Mouse (Mus musculus) layer of hippocampus, postnatal 10 days (tissue): Measurements from ENCODE around the gene Kdr. TPM values are rescaled to one million over a fixed set of nuclear protein-coding genes. Genes with fewer than 3 reads are reported as not detected.
"Not testable (repeated sequence)": the region's sequence is repeated elsewhere in the genome, so short reads cannot be mapped to it uniquely, and the experiment has no call there.

Source experiments
- DNase-seq, 2 experiments: peaks; one replicate each; pipeline ENCODE4 v3.0.0; 2021; ENCODE audit warnings: low spot score in 2 of 2
- total RNA-seq, 2 experiments: library from RNA; stranded (reverse); gene quantifications; 2 replicates each; pipeline ENCODE4 v1.2.3; 2021

Gene Kdr
- total RNA-seq, 2 experiments from 2014 or later, result 26.9 to 30.2 TPM

DNA sequence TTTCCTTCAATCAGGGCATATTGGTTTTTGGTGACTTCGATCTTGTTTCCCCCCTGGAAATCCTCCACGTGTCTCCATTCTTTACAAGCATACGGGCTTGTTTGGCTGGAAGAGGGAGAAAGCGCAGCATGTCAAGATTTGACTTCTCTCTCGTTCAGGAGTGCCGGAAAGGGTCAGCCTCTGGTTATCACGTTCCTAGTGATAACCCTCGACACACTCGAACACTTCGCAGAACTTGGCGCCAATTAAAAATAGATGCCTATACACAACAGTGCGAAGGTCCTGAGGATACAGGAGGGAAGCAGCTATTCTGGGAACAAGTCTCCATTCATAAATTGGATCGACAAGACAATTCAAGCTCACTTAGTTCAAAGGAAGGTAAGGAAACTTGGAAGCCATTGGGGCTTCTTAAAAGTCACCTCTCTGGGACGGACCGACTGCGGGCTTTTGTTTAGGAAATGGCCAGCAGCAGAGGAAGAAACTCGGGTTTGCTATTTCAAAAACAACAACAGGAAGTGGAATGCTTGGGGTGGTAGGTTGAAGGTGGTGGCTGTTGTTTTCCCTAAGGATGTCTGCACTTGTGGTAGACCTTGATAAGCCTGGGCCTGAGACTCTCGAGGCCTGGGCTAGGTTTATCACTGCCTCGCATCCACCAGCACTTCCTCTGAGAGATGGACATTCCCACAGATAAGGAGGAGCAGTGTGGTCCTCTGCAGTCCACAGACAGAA lies 16.4 kb downstream of the Kdr start:
- DNase-seq, result no peak

DNA sequence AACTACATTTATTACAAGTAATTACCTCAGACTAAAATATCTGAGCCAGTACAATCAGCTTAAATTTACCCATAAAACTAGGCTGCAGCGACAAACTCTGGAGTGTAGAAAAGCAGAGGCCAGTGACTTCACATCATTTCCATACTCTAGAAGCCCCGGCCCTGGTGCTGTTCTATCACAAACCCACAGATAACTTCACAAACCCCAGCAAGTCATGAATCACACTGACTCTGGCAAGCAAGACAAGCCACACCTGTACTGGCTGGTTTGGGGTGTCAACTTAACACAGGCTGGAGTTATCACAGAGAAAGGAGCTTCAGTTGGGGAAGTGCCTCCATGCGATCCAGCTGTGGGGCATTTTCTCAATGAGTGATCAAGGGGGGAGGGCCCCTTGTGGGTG lies 18.4 kb downstream of the Kdr start:
- DNase-seq, result no peak

DNA sequence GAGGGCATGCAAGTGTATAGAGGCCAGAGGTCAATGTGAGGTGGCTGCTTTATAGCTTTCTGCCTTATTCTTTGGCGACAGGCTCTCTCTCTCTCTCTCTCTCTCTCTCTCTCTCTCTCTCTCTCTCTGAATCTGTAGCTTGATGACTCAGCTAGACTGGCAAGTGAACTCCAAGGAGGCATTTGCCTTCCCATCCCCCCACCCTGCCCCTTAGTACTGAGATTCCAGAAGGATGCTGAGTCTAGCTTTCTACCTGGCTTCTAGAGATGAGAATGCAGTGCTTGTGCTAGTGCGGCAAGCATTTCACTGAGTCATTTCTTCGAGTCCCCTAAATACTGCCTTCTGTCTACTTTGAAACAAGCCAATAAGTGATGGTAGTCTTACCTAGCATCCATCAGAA lies 21.7 kb downstream of the Kdr start:
- no peak for DNase-seq

DNA sequence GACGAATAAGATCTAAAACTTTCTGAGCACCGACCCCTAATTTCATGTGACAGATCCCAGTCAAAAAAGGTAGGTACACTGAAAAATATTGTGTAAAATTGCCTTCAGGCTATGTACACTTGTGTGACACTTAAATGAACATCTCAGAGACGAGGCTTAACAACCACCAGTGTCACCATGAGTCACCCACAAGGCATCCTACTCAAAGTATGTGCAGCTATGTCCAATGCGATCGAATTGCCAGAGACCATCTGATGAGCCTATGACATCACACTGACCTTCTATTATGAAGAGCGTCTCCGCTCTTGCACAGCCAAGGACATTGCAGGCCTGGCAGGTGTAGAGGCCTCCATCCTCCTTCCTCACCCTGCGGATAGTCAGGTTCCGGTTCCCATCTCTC lies 22.4 kb downstream of the Kdr start:
- no peak for DNase-seq

DNA sequence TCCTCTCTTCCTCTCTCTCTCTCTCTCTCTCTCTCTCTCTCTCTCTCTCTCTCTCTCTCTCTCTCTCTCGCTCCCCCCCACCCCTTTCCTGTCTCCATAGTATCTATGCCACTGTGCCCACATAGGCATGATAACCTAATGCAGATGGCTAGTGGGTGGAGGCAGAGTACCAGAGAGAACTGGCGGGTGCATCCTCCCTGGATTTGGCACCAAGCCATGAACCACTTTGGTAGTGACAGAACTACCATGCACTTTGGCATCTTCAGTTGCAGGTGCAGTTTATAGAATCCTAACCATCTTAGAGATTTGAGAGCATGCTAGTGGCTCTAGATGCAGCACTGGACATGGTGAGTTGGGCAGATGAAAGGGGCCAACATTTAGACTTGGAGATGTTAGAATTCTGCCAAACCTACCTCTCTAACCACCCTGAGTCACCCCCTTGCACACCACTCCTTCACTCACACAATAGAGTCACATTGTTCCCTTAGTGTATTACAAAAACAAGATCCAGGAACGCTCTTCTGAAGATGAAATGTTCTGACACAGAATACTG lies 23.4 kb downstream of the Kdr start:
- peak in 1 of 2 experiments; percentile 38 for DNase-seq

DNA sequence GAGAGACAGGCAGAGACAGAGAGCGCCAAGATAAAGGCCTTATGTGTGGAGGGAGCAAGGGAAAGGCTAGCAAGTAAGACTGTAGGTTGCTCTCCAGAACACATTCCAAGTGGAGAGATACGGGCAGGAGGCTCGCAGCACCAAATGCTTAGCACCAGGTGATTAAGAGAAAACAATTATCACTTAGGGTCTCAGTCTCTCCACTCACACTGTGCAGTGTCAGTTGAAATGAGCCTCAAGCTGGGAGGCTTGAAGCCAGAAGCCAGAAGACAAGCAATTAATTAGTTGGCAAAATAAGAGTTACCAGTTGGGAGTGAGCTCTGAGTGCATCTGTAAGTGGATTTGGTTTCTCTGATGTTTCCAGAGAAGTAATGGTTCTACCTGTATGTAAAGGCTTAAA lies 24.0 kb downstream of the Kdr start:
- DNase-seq, result no peak

DNA sequence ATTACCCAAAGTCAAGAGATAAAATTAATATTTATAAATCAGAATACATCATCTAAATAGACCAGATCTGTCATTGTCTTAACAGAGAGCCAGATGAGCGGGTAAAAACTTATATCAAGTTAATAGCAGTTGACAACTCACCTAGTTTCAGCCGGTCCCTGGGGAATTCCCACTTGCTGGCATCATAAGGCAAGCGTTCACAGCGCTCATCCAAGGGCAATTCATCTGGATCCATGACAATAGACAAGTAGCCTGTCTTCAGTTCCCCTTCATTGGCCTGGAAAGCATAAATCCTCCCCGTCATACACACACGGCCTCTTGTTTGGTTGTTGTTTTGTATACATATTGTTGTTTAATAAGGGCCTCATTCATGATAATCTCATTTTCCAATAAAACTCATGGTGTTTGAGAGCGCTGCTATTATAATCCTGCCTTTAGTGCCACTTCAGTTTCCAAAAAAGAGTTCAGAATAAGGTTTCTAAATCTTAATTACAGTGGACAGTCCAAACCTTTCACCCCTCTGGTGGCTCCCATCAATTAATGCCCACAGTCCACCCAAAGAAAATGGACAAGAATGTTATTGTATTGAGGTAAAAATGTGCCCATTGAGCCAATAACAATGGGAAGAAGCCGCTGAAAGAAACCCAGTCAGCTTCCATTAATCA lies 26.0 kb downstream of the Kdr start:
- DNase-seq, result no peak

DNA sequence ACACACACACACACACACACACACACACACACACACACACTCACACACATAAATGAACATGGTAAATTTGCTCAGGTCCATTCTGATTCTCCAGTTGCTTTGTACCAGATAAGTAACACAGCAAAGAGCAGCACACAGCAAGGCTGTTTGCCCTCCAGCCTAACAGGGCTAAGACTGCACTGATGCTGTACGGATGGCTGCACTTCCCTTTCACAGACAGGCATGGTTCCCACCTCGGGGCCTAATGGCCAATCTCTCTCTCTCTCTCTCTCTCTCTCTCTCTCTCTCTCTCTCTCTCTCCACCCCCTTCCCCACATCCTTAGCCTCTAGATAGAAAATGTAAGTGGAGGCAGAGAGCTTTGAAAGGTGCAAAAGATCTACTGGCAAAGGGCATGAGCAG lies 27.4 kb downstream of the Kdr start:
- no peak for DNase-seq

DNA sequence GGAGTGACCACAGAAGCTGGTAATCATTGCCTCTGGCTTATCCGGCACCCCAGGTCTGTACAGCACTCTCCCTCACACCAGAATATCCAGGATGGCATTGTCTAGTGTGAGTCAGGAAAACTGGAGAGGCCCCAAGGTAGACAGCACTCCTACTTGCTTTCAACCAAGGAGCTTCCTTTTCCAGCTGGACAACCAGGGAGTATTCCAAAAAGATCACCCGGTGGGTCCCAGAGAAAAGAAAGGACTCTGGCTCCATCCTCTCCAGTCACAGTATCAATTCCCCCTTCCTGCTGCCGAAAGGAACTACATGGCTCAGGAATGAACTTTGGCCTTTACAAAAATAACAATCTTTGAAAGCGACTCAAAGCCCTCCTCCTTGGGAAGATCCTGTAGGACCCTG lies 32.9 kb downstream of the Kdr start:
- DNase-seq, result no peak

DNA sequence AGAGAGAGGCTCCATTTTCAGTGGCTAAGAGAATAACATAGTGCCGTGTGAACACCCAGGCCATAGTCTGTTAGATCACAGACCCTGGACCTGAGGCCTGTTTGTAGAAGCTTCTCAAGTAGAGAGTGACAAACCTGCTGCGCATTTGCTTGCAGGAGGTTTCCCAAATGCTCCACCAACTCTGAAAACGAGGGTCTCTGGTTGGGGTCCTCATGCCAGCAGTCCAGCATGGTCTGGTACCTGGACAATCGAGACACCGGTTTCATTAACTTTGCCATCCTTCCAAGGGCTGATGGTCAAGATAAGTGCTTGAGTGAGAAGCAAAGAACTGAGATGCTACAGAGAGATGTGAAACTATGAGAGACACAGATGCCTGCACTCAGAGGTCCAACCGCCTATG lies 35.0 kb downstream of the Kdr start:
- no peak for DNase-seq

DNA sequence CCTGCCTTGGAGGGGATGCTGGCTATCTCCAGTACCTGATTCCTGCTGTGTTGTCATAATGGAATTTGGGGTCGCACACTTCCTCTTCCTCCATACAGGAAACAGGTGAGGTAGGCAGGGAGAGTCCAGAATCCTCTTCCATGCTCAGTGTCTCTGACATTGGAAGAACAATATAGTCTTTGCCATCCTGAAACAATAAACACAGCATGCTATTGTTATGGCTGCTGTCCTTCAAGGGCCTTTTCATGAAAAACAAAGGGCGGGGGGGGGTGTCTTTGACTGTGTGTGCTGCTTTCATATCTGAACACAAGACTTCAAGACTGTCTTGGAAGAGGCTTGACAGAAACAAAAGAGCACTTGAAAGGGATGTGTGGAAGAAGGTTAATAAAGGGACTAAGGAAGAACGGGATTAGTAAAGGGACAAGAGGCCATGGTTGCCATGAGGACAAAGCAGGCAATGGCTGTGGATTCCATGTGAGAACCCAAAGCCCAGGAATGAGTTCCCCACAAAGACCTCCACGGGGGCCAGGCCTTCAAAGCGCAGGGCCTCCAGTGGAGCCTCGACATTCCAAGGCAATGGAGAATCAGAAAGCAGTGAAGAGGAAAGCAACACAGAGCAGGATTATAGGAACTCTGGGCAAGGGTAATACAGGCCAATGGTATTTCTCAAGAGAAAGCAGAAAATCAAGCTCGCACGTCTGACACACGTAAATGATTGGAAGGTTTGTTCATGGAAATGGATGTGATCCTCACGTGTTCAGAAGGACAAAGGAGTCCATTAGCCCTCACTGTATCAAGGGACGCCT lies 36.3 kb downstream of the Kdr start:
- DNase-seq, result no peak

DNA sequence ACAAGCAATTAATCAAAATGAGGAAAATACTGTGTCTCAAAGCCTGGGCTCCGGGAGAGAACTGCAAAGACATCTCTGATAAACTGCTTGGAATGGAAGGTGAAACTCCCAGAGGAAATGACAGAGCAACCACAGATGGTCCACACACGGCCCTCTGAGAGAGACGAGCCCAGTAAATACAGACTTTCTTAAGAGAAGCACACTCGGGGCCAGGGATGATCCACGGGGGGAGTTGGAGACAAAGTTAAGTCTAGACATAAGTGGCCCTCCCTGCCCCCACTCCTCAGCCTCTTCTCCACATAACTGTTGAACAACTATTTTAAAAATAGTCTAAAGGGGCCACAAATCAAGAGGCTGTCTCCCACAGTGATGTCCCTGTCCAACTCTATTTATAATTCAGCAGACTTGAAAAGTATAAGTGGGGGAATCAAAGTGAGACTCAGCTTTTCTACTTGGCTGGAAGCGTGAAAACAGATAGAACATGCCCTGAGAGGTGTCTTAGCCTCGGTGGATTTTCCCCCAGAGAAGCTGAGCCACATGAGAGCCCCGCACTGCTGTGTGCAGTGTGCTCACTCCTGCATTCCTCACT lies 39.0 kb downstream of the Kdr start:
- DNase-seq, result no peak

DNA sequence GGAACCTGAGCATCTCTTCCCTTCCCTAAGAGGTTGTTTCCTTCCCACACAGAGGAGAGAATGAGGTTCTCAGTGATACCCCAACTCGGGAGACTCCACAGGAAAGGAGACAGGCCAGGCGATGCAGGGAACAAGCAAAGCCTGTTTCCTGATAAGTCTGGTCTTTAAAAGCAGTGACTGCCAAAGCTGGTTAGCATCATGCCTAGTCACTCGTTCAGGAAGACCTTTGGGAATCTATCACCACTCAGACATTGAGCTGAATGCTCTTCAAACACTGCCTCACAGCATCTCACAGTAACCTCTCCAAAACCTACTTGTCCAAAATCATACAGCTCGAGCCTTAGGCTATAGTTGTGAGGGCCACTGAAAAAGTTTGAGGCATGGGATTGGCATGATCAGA lies 40.2 kb downstream of the Kdr start:
- DNase-seq, result no peak

DNA sequence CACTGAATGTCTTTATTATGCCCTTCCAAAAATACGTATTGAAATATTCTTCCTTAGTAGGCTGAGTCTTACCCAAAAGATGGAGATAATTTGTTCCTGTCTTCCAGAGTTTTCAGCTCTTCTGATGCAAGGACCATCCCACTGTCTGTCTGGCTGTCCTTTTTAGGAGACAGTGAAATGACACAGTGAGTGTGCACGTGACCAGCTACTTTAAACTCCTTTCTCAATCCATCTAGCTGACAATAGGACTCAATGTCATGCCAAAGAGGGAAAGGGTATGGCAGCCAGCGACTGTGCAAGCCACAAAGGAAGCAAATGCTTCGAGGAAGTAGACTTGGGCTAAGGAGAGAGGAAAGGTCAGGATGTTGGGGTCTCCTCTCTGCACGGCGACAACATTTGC lies 42.0 kb downstream of the Kdr start:
- DNase-seq, result no peak

DNA sequence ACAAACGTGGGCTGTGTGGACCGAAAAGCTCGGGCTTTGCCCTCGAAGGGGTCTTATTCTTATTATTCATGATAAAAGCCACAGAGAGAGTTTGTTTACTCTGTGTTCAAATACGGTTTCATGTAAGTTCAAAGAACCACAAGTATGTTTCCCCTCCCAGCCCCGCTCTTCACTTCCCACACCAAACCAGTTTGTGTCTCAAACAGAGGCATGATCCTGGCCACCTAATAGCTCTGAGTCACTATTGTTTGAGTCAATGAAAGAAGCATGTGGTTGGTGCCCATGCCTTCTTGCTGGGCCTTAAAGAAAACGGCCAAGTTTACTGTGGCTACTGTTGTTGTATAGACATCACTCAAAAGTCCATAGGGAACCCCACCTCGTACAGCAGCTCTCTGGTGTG lies 43.0 kb downstream of the Kdr start:
- DNase-seq, result no peak

DNA sequence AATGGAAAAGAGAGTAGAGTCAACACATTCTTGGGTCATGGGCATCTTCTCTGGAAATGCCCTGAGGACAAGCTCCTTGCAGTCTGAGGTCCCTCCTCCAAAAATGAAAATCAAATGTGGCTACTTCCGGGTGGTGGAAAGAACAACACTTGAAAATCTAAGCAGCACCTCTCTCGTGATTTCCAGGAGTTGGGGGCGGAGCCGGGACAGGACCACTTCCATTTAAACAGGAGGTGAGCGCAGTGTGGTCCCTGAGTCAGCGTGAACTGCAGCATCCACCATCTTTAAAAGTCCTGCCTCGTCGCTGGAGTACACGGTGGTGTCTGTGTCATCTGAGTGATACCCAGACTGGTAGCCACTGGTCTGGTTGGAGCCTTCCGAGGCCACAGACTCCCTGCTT lies 44.1 kb downstream of the Kdr start:
- no peak for DNase-seq

DNA sequence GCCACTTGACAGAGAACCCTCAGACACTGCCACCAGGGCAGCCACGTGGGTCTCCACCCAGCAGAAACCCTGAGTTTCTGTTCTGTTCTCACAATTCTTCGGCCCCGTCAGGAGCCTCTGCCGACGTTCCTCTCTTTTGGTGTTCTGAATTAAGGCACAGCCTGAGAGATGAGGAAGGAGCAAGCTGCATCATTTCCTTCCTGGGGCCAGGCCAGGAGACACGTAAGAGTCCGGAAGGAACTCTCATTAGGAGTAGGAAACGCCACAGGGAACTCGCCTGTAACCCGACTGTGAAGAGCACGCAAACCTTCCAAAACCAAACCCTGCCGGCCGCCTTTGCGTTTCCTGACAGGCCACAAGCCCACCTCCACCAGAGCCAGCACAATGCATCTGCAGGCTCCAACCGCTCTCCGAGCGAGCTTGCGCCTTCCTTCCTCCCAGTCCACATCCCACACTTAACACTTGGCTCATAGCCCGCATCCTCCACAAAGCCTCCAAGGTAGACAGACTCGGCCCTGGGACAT lies 44.7 kb downstream of the Kdr start:
- peak; percentile 6 to 19 for DNase-seq

DNA sequence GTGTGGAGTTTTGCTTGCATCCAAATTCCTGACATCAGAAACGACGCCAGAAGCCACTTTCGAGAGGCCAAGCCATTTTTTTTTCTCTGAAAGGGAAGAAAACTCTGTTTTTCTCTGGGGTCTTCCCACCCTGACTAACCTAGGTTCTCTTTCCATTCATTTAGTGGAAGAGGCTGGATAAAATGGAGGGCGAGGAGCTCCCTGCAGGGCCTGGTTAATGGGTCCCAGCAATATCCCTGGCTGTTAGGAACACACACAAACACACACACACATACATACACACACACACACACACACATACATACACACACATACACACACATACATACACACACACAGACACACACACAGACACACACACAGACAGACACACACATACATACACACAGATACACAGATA lies 46.8 kb downstream of the Kdr start:
- DNase-seq, result not testable (repeated sequence)

DNA sequence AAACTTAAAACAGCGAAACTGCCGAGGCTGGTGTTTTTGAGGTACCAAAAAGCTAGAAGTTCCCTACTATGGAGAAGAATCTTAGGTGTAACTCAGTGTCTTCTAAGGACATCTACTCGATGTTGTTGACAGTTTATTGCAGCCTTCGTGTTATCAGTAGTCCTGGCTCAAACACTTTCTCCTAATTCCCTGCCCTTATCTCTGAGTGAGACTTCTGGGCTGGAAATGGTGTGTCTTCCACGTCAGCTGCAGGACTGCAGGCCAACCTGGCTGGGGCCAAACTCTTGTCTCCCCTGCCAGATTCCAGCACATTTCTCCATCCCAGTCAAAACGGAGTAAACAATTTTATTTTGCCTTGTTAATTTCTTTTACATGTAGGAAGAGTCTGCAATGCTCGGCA lies 48.3 kb downstream of the Kdr start:
- no peak for DNase-seq

DNA sequence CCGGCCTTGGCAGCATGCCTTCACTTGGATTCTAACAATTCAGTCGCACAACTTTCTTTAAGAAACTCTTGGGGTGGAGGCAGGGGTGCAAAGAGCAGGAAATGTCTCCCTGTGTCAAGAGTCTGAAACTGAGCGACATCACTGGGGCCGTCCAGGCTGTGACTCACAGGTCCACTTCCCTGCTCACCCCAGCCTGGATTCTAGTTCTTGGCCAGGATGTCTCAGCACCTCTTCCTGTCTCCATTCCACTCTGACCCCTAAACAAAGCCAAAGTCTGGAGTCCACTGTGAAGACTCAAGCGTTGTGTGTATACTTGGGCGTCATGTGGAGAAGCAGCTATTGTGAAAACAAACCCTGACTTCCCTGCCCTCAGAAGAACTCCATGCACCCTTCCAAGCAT lies 55.6 kb downstream of the Kdr start:
- no peak for DNase-seq

DNA sequence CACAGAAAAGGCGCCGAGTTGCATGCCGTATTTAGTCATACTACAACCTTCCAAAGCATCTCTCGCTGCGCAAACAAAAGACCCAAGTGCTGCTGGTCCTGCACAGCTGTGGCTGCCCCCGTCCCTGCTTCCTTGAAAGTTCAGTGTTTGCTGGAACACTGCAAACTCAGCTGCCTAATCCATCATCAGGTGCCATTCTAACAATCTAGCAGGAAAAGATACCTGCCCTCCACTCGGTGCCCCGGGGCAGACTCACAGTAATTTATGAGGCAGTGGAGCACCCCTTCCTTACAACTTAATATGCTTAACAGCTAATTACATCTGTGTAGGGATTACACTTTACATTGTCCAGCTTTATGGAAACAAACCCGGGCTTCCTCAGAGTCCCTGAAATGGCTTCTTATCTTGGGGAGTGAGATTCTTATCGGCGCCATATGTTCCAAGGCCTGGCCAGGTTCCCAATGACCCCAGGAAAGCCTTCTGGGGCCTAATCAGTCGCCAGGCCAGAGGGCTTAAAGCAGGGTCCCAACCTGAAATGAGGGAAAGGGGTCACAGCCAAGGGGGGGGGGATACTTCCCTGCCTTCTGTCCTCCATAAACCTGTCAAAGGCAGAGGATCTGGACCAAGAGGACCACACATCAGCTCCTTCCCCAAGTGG lies 56.4 kb downstream of the Kdr start:
- no peak for DNase-seq
